Mouse (Mus musculus): ENCODE results near the gene Sat2. TPM values are rescaled to one million over a fixed set of nuclear protein-coding genes. Genes with fewer than 3 reads are reported as not detected.

Sat2 gene
- polyA plus RNA-seq, 1 experiment from 2014 or later: 31.3 TPM

DNA sequence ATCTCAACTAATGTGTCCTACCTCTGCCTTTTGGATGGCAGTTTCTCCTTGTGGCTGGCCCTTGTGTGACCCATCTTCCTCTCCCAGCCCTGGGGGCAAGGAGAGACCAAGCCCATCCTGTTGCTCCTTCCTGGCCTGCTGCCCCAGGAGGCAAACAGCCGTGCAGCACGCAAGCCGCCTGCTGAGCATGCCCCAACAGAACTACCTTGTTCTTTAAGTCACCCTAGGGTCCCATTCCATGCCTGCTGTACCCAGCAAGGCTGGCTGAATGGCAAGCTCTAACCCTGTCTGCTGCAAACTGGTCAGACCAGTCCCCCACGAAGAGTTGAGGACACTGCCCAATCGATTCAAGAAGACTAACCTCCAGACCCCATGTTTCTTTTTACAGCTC, 34.2 kb downstream of the Sat2 start:
- ATAC-seq (replicated peaks; ENCODE audit: low FRiP score, low read depth) (no peak), DNase-seq (ENCODE audit: low spot score) (no peak)
- peaks cover 43% of the 10 kb centered on the region for H3K36me3 ChIP-seq (ENCODE audit: insufficient read depth, low read length)
- no peaks in the 10 kb centered on the region for H3K27me3 ChIP-seq (ENCODE audit: insufficient read depth, low read length)
- H3K4me3 ChIP-seq (replicated peaks; ENCODE audit: low read depth, low read length): no peak overlapping the region
- 74% methylated on average over 5 of the region's 5 CpGs for WGBS
- no peak for TF ChIP-seq CTCF (IDR thresholded peaks at IDR 0.05; ENCODE audit: low read depth)
- no peaks in the 10 kb centered on the region for H3K4me1 ChIP-seq (replicated peaks; ENCODE audit: insufficient read depth, low read length)
- H3K9me3 ChIP-seq (replicated peaks; ENCODE audit: low read length): no peaks in the 10 kb centered on the region
- 0 out of 2 replicates have a peak overlapping the region, but pooled peaks have one; percentile 13 for H3K9ac ChIP-seq (ENCODE audit: low read depth, low read length)
- H3K27ac ChIP-seq: no peak overlapping the region
- H3K4me2 ChIP-seq (ENCODE audit: low read length): no peak overlapping the region

DNA sequence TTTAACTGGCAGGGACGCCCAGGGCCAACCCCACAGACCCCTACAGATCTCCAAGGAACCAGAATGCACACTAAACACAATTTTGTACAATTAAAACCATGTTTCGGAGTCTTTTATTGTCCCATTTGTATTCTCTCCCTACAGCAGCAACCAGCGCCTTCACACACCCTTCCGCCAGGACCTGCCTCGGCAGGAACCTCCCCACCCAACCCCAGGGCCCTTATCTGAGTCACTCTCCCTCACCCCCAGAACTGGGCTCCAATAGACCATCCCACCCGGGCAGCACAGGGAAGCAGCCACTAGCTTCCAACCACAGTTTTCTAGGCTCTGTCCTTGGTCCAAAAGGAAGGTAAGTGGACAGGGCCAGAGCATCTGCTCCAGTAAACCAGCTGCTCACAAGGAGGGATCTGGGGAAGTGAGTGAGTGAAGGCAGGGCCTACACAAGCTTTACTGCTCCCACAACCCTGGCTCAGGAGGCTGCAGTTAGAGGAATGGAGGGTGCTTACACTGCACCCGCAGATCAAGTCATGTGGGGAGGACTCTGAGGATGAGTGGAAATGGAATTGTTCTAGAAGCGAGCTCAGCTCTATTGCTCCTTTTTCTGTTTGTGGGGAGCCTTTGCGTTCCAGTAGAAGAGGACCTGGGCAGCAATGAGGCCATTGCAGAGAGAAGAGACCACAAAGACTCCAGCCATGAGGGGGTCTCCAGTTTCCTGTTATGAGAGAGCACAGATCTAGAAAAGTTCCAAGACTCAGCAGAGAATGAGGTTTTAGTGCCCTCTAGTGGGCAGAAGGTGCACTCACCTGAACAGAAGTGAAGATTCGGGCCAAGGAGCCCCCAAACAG, 35.0 kb downstream of the Sat2 start:
- H3K27me3 ChIP-seq (ENCODE audit: insufficient read depth, low read length): no peaks in the 10 kb centered on the region
- H3K4me3 ChIP-seq (replicated peaks; ENCODE audit: low read depth, low read length): no peak overlapping the region
- H3K9me3 ChIP-seq (replicated peaks; ENCODE audit: low read length): no peaks in the 10 kb centered on the region
- DNase-seq (ENCODE audit: low spot score) (peak; percentile 83), ATAC-seq (replicated peaks; ENCODE audit: low FRiP score, low read depth) (no peak)
- TF ChIP-seq CTCF (IDR thresholded peaks at IDR 0.05; ENCODE audit: low read depth): peak; percentile 88
- 79% methylated on average over 10 of the region's 10 CpGs for WGBS
- no peak overlapping the region for H3K9ac ChIP-seq (ENCODE audit: low read depth, low read length)
- H3K36me3 ChIP-seq (ENCODE audit: insufficient read depth, low read length): peaks cover 37% of the 10 kb centered on the region
- H3K27ac ChIP-seq: peak overlapping the region; percentile 8; the same call in 1 of the 2 replicates
- H3K4me1 ChIP-seq (replicated peaks; ENCODE audit: insufficient read depth, low read length): peaks cover 3% of the 10 kb centered on the region; the same call in 1 of the 2 replicates
- H3K4me2 ChIP-seq (ENCODE audit: low read length): no peak overlapping the region

DNA sequence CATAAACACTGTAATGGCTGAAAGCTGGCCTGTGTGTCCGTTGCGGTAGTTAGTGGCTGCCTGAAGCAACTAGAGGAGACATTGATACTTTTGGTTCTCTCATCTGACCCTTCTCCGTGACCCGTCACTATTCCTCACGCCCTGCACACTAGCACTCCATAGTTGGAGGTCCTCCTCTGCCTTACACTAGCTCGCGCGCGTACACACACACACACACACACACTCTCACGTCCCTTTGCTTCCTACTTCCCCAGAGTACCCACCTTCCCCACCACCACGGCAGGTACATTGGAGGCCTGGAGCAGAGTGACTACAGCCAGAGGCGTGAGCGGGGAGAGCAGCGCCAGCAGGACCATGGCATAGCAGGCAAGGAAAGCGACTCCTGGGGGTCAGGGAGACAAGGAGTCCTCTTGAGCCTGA, 35.6 kb downstream of the Sat2 start:
- peaks cover 31% of the 10 kb centered on the region for H3K36me3 ChIP-seq (ENCODE audit: insufficient read depth, low read length)
- H3K4me1 ChIP-seq (replicated peaks; ENCODE audit: insufficient read depth, low read length): peaks cover 3% of the 10 kb centered on the region; the same call in 1 of the 2 replicates
- no peak overlapping the region for H3K27ac ChIP-seq
- no peak overlapping the region for H3K4me2 ChIP-seq (ENCODE audit: low read length)
- no peak overlapping the region for H3K9ac ChIP-seq (ENCODE audit: low read depth, low read length)
- H3K4me3 ChIP-seq (replicated peaks; ENCODE audit: low read depth, low read length): no peak overlapping the region
- WGBS: 82% methylated on average over 15 of the region's 15 CpGs
- no peak for ATAC-seq (replicated peaks; ENCODE audit: low FRiP score, low read depth)
- no peaks in the 10 kb centered on the region for H3K27me3 ChIP-seq (ENCODE audit: insufficient read depth, low read length)
- TF ChIP-seq CTCF (IDR thresholded peaks at IDR 0.05; ENCODE audit: low read depth): no peak; the same call in 1 of the 2 replicates
- no peak for DNase-seq (ENCODE audit: low spot score)
- H3K9me3 ChIP-seq (replicated peaks; ENCODE audit: low read length): no peaks in the 10 kb centered on the region

DNA sequence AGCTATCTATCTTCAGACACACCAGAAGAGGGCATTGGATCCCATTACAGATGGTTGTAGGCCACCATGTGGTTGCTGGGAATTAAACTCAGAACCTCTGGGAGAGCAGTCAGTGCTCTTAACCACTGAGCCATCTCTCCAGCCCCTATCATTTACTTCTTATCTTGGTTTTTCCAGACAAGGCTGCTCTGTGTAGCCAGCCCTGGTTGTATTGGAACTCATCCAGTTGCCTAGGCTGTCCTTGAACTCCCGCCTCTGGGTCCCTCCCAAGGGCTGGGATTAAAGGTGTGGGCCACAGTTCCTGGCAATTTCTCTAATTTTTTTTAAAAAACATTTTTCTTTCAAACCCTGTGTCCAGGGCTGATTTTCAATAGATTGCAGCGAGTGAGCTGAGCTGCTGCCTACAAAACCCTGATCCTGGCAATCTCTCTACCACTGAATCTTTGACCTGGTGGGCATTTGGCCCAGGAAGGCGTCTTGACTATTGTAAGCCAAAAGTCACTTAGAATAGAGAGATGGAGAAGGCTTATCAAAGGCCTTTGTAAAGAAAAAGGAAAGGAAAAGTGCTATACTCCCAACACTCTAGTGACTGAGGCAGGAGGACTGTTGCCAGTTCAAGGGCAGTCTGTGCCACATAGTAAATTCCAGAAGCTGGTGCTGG, 39.5 kb downstream of the Sat2 start:
- WGBS: 79% methylated on average over 3 of the region's 3 CpGs
- no peak for TF ChIP-seq CTCF (IDR thresholded peaks at IDR 0.05; ENCODE audit: low read depth)
- H3K4me3 ChIP-seq (replicated peaks; ENCODE audit: low read depth, low read length): peak overlapping the region; percentile 42; the same call in 1 of the 2 replicates
- no peaks in the 10 kb centered on the region for H3K27me3 ChIP-seq (ENCODE audit: insufficient read depth, low read length)
- no peak for ATAC-seq (replicated peaks; ENCODE audit: low FRiP score, low read depth)
- peaks cover 9% of the 10 kb centered on the region; the same call in 1 of the 2 replicates for H3K4me1 ChIP-seq (replicated peaks; ENCODE audit: insufficient read depth, low read length)
- H3K4me2 ChIP-seq (ENCODE audit: low read length): peak overlapping the region; percentile 54
- peak overlapping the region; percentile 48 for H3K9ac ChIP-seq (ENCODE audit: low read depth, low read length)
- peaks cover 40% of the 10 kb centered on the region for H3K36me3 ChIP-seq (ENCODE audit: insufficient read depth, low read length)
- no peak for DNase-seq (ENCODE audit: low spot score)
- peak overlapping the region; percentile 94 for H3K27ac ChIP-seq
- no peaks in the 10 kb centered on the region for H3K9me3 ChIP-seq (replicated peaks; ENCODE audit: low read length)

DNA sequence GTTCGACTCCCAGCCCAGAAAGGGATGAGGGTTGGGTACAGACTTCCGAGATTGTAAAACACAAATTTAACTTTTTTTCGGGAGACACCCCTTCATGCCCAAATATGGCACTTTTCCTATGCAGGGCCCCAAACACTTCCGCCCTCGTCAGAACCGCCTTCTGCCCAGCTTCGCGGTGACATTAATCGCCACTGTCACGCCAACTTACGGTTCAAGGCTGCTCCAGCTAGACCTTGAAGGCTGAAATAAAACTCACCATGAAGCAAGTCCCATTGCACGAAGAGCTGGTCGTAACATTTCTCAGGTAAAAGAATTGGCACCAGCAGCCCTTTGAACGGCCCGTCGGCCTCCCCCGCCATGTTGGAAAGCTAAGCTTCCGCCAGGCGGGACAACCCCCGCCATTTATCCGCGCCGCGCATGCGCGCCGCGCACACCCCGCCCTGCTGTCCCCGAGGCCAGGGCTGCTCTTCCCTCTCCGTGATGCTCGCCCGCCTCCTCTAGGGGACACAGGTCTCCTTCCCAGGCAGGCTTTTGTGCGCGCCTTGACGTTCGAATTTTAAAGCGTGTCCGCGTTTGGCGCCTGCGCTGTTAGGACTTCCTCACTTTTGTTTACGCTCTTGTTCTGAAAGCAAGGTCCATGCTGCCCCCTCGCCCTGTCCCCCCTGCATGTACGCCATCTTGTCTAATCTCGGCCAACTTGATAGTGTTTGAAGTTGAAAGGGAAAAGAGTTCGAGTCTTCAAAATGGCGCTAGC, 40.6 kb downstream of the Sat2 start, which contains the start of gene Mpdu1:
Gene Mpdu1 (minus strand): TSS at position 430 of the 754 bp plus-strand sequence.
- ATAC-seq (replicated peaks; ENCODE audit: low FRiP score, low read depth) (peak; percentile 92), DNase-seq (ENCODE audit: low spot score) (peak; percentile 99)
- Histone ChIP-seq H3K9ac (ENCODE audit: low read depth, low read length) (peak within 1 kb of the TSS; percentile 48), H3K4me1 (replicated peaks; ENCODE audit: insufficient read depth, low read length) (peaks cover 9% of the 10 kb centered on the region; the same call in 1 of the 2 replicates), H3K4me2 (ENCODE audit: low read length) (peak within 1 kb of the TSS; percentile 54), H3K36me3 (ENCODE audit: insufficient read depth, low read length) (peaks cover 38% of the 10 kb centered on the region), H3K4me3 (replicated peaks; ENCODE audit: low read depth, low read length) (peak within 1 kb of the TSS; percentile 42), H3K27me3 (ENCODE audit: insufficient read depth, low read length) (no peaks in the 10 kb centered on the region), H3K9me3 (replicated peaks; ENCODE audit: low read length) (no peaks in the 10 kb centered on the region), H3K27ac (peak within 1 kb of the TSS; percentile 94)
- peak; percentile 54 for TF ChIP-seq CTCF (IDR thresholded peaks at IDR 0.05; ENCODE audit: low read depth)
- 1% methylated on average over 48 of the region's 48 CpGs for WGBS

All from kidney, postnatal 0 days (tissue).